Mouse (Mus musculus) kidney, adult 2 months (tissue): ENCODE measurements around the gene Tmem179. TPM values are rescaled to one million over a fixed set of nuclear protein-coding genes. Genes with fewer than 3 reads are reported as not detected.
A peak's percentile ranks its signal among the peaks of the same experiment; 100 is the strongest.

Experiments used
- DNase-seq: peaks from one replicate; pipeline ENCODE4 v3.0.0; 2021
- H3K27ac ChIP-seq: fragments of 200-500 bp; 2 replicates; pipeline ENCODE4 v1.5.1; 2012; ENCODE audit warnings: low read depth, low read length, control low read depth, inconsistent platforms; ENCODE audit not compliant: insufficient read depth
- H3K27me3 ChIP-seq: fragments of 200-500 bp; replicated peaks from 2 replicates; pipeline ENCODE4 v1.6.1; 2012; ENCODE audit warnings: mild to moderate bottlenecking, moderate library complexity, low read length, inconsistent platforms; ENCODE audit not compliant: control insufficient read depth, insufficient read depth
- H3K36me3 ChIP-seq: fragments of 200-500 bp; 2 replicates; pipeline ENCODE4 v1.6.1; 2012; ENCODE audit warnings: mild to moderate bottlenecking, moderate library complexity, low read length, inconsistent platforms; ENCODE audit not compliant: control insufficient read depth, insufficient read depth
- H3K4me1 ChIP-seq: fragments of 200-500 bp; 2 replicates; pipeline ENCODE4 v1.6.1; 2011; ENCODE audit warnings: low read length; ENCODE audit not compliant: control insufficient read depth, insufficient read depth
- H3K4me3 ChIP-seq: fragments of 200-500 bp; 2 replicates; pipeline ENCODE4 v1.5.1; 2011; ENCODE audit warnings: mild to moderate bottlenecking, low read depth, low read length, control low read depth; ENCODE audit not compliant: insufficient read depth
- CTCF ChIP-seq: fragments of 200-500 bp; conservative IDR thresholded peaks from 2 replicates; pipeline ENCODE4 v1.5.1; 2011; ENCODE audit warnings: low read depth, mild to moderate bottlenecking, control low read depth, low read length, moderate library complexity, mixed read lengths; ENCODE audit not compliant: insufficient read depth, insufficient read length
- POLR2A ChIP-seq: fragments of 200-500 bp; IDR thresholded peaks from one replicate; pipeline ENCODE4 v1.6.1; 2011; ENCODE audit warnings: low read depth, low read length, control low read depth
- WGBS: fragments of 180-500 bp; shearing (Covaris S2); methylation state at CpG from one replicate; pipeline ENCODE4 v1.1.7; 2018; 5-methylcytosine and 5-hydroxymethylcytosine counted together
- polyA plus RNA-seq: library from polyadenylated mRNA; depleted of rRNA; stranded (reverse); fragments of >200 nt; gene quantifications from 2 replicates; pipeline ENCODE4 v1.2.3, GENCODE M21; 2012

Tmem179 gene
- polyA plus RNA-seq, 1 experiment: 1.0 TPM

GRCm38 (mm10) chr12:112557219-112557618, 40.7 kb upstream of the Tmem179 start:
- WGBS: 91% methylated on average over 5 of the region's 5 CpGs
- Histone ChIP-seq H3K4me3 (no peak overlapping the region), H3K27me3 (no peaks in the 10 kb centered on the region), H3K36me3 (no peaks in the 10 kb centered on the region), H3K4me1 (0 out of 2 replicates have a peak, but pooled peaks cover 3% of the 10 kb centered on the region), H3K27ac (no peak overlapping the region)
- TF ChIP-seq CTCF: no peak
- no peak for TF ChIP-seq POLR2A
- DNase-seq: no peak

GRCm38 (mm10) chr12:112556531-112557060, 40.0 kb upstream of the Tmem179 start:
- H3K4me3 ChIP-seq: no peak overlapping the region
- TF ChIP-seq POLR2A (no peak), CTCF (no peak)
- no peak for DNase-seq
- WGBS: 79% methylated on average over 9 of the region's 9 CpGs
- H3K4me1 ChIP-seq: 0 out of 2 replicates have a peak, but pooled peaks cover 3% of the 10 kb centered on the region
- H3K36me3 ChIP-seq: no peaks in the 10 kb centered on the region
- H3K27ac ChIP-seq: no peak overlapping the region
- no peaks in the 10 kb centered on the region for H3K27me3 ChIP-seq

GRCm38 (mm10) chr12:112554900-112555299, 38.4 kb upstream of the Tmem179 start:
- 14% methylated on average over 12 of the region's 12 CpGs for WGBS
- Histone ChIP-seq H3K4me1 (0 out of 2 replicates have a peak, but pooled peaks cover 3% of the 10 kb centered on the region), H3K27ac (no peak overlapping the region), H3K27me3 (no peaks in the 10 kb centered on the region), H3K4me3 (no peak overlapping the region), H3K36me3 (no peaks in the 10 kb centered on the region)
- TF ChIP-seq CTCF (no peak), POLR2A (no peak)
- peak; percentile 66 for DNase-seq

- TF ChIP-seq POLR2A (no peak), CTCF (no peak)
- no peak for DNase-seq
- 64% methylated on average over 5 of the region's 5 CpGs for WGBS
- no peak overlapping the region for H3K27ac ChIP-seq
- no peaks in the 10 kb centered on the region for H3K27me3 ChIP-seq
- no peaks in the 10 kb centered on the region for H3K4me1 ChIP-seq
- H3K36me3 ChIP-seq: no peaks in the 10 kb centered on the region
- no peak overlapping the region for H3K4me3 ChIP-seq
Measured at GRCm38 (mm10) chr12:112552520-112552919, 36.0 kb upstream of the Tmem179 start.

- WGBS: 14% methylated on average over 13 of the region's 13 CpGs
- no peak for TF ChIP-seq POLR2A
- peak; percentile 100 for TF ChIP-seq CTCF
Measured at GRCm38 (mm10) chr12:112551861-112552375, 35.4 kb upstream of the Tmem179 start.

DNA sequence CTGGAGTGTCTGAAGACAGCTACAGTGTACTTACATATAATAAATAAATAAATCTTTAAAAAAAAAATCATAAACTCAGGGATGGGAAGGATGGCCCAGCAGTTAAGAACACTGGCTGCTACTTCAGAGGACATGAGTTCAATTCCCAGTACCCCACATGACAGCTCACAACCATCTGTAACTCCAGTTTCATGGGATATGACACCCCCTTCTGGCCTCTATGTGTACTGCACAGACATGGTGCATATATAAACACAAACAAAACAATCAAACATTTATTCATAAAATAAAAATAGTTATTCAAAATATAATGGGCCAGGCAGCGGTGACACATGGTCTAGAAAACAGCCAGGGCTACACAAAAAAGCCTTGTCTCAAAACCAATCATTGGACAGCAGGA, 32.7 kb upstream of the Tmem179 start:
- Histone ChIP-seq H3K4me3 (no peak overlapping the region), H3K27ac (no peak overlapping the region), H3K4me1 (no peaks in the 10 kb centered on the region), H3K36me3 (no peaks in the 10 kb centered on the region), H3K27me3 (no peaks in the 10 kb centered on the region)
- TF ChIP-seq CTCF: no peak
- TF ChIP-seq POLR2A: no peak
- 100% methylated on average over 1 of the region's 1 CpGs for WGBS
- DNase-seq: no peak

More at GRCm38 (mm10) chr12:112551861-112552375, 35.4 kb upstream of the Tmem179 start:
- peak; percentile 85 for DNase-seq
- H3K4me1 ChIP-seq: no peaks in the 10 kb centered on the region
- H3K27ac ChIP-seq: no peak overlapping the region
- no peaks in the 10 kb centered on the region for H3K36me3 ChIP-seq
- H3K27me3 ChIP-seq: no peaks in the 10 kb centered on the region
- H3K4me3 ChIP-seq: no peak overlapping the region

DNA sequence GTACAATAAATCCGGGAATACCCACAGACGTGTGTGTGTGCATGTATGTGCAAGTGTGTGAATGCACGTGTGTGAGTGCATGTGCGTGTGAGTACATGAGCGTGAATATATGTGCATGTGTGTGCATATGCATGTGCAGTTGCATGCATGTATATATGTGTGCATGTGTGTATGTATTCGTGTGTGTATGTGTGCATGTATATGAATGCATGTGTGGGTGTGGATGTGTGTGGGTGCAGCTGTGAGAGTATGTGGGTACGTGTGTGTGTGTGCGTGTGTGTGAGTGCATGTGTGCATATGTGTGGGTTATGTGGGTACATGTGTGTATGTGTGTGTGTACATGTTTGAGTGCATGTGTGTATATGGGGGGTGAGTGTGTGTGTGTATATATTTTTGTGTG, 29.6 kb upstream of the Tmem179 start:
- Histone ChIP-seq H3K36me3 (no peaks in the 10 kb centered on the region), H3K27ac (no peak overlapping the region), H3K27me3 (no peaks in the 10 kb centered on the region), H3K4me1 (peaks cover 3% of the 10 kb centered on the region; the same call in 1 of the 2 replicates), H3K4me3 (no peak overlapping the region)
- WGBS: 95% methylated on average over 8 of the region's 8 CpGs
- no peak for DNase-seq
- TF ChIP-seq POLR2A: no peak
- TF ChIP-seq CTCF: no peak
